Mouse (Mus musculus) lung, embryonic 15.5 days (tissue): Measurements from ENCODE around the gene Dusp2. TPM values are rescaled to one million over a fixed set of nuclear protein-coding genes. Genes with fewer than 3 reads are reported as not detected.

ENCODE experiments used
- ATAC-seq: fragments of 200-750 bp; cut with Nextera tagmentation; 2 replicates; pipeline ENCODE4 v1.8.0; 2017; ENCODE audit warnings: moderate number of reproducible peaks, borderline replicate concordance; ENCODE audit not compliant: low FRiP score, low TSS enrichment; ENCODE audit errors: extremely low read depth
- H3K27ac ChIP-seq: fragments of 300-500 bp; sonication (generic); 2 replicates; pipeline ENCODE4 v1.5.1; 2015; ENCODE audit warnings: moderate library complexity, mild to moderate bottlenecking, inconsistent platforms
- H3K27me3 ChIP-seq: fragments of 300-500 bp; sonication (generic); 2 replicates; pipeline ENCODE4 v1.6.1; 2015; ENCODE audit warnings: inconsistent platforms
- H3K36me3 ChIP-seq: fragments of 300-500 bp; sonication (generic); 2 replicates; pipeline ENCODE4 v1.6.1; 2015; ENCODE audit warnings: inconsistent platforms
- H3K4me1 ChIP-seq: fragments of 300-500 bp; sonication (generic); 2 replicates; pipeline ENCODE4 v1.6.1; 2015; ENCODE audit warnings: inconsistent platforms
- H3K4me2 ChIP-seq: fragments of 300-500 bp; sonication (generic); 2 replicates; pipeline ENCODE4 v1.6.1; 2015; ENCODE audit warnings: inconsistent platforms, mild to moderate bottlenecking, moderate library complexity
- H3K4me3 ChIP-seq: fragments of 300-500 bp; sonication (generic); 2 replicates; pipeline ENCODE4 v1.5.1; 2015; ENCODE audit warnings: mild to moderate bottlenecking, inconsistent platforms
- H3K9ac ChIP-seq: fragments of 300-500 bp; sonication (generic); 2 replicates; pipeline ENCODE4 v1.6.1; 2015; ENCODE audit warnings: inconsistent platforms
- H3K9me3 ChIP-seq: fragments of 300-500 bp; sonication (generic); 2 replicates; pipeline ENCODE4 v1.6.1; 2016; ENCODE audit warnings: inconsistent platforms
- WGBS: fragments of 180-500 bp; shearing (Covaris S2); methylation state at CpG from one replicate; pipeline ENCODE4 v1.1.7; 2015; 5-methylcytosine and 5-hydroxymethylcytosine counted together
- polyA plus RNA-seq: library from polyadenylated mRNA; unstranded; fragments of >200 nt; fragmentation: Nextera tagmentation; extraction: Ambion mirVana; gene quantifications from 2 replicates; pipeline ENCODE4 v1.2.1, GENCODE M21; 2015

Gene Dusp2
- polyA plus RNA-seq, 1 experiment from 2014 or later: 13.1 TPM

- Histone ChIP-seq H3K4me1 (no peaks in the 10 kb centered on the region), H3K27ac (no peak overlapping the region), H3K4me2 (no peak overlapping the region), H3K4me3 (no peak overlapping the region), H3K9me3 (no peaks in the 10 kb centered on the region), H3K27me3 (no peaks in the 10 kb centered on the region), H3K9ac (no peak overlapping the region), H3K36me3 (no peaks in the 10 kb centered on the region)
- no peak for ATAC-seq
- 47% methylated on average over 2 of the region's 2 CpGs for WGBS
Measured at GRCm38 (mm10) chr2:127387521-127387920, 51.6 kb downstream of the Dusp2 start.

Other genes starting within 250 kb of the Dusp2 start
- 109 and 113 TPM in 2 replicates for gene Ncaph, start 202.2 kb upstream of the Dusp2 start, polyA plus RNA-seq
- 28.5 and 29.5 TPM in 2 replicates for gene Itpripl1, start 192.7 kb upstream of the Dusp2 start, polyA plus RNA-seq
- 1.7 and 1.9 TPM in 2 replicates for gene 1810024B03Rik, start 127.9 kb upstream of the Dusp2 start, polyA plus RNA-seq
- gene Snrnp200, start 127.8 kb upstream of the Dusp2 start, polyA plus RNA-seq: 53.8 and 54.0 TPM in 2 replicates
- gene Ciao1, start 88.3 kb upstream of the Dusp2 start, polyA plus RNA-seq: 64.4 and 67.9 TPM in 2 replicates
- gene Tmem127, start 88.3 kb upstream of the Dusp2 start, polyA plus RNA-seq: 27.8 and 30.9 TPM in 2 replicates
- gene Stard7, start 65.9 kb upstream of the Dusp2 start, polyA plus RNA-seq: 68.6 and 71.0 TPM in 2 replicates
- not detected in 2 replicates for gene Astl, start 2.5 kb downstream of the Dusp2 start, polyA plus RNA-seq
- gene Adra2b, start 27.0 kb downstream of the Dusp2 start, polyA plus RNA-seq: 0.18 and 0.41 TPM in 2 replicates
- gene Gpat2, start 89.0 kb downstream of the Dusp2 start, polyA plus RNA-seq: 0.21 and 0.29 TPM in 2 replicates
- gene Fahd2a, start 108.4 kb downstream of the Dusp2 start, polyA plus RNA-seq: 21.2 and 21.6 TPM in 2 replicates
- gene Kcnip3, start 185.9 kb downstream of the Dusp2 start, polyA plus RNA-seq: 2.5 and 3.1 TPM in 2 replicates
- 2.2 and 2.7 TPM in 2 replicates for gene Prom2, start 205.3 kb downstream of the Dusp2 start, polyA plus RNA-seq